Mouse (Mus musculus): ENCODE results near the gene Gpr179. TPM values are rescaled to one million over a fixed set of nuclear protein-coding genes. Genes with fewer than 3 reads are reported as not detected.
"Not testable (repeated sequence)": the region's sequence is repeated elsewhere in the genome, so short reads cannot be mapped to it uniquely, and the experiment has no call there.

Gene Gpr179
- total and polyA plus RNA-seq, 3 experiments, result 0.99 to 1.2 (median 1.2) TPM

GRCm38 (mm10) chr11:97321894-97322600 lies 29.8 kb downstream of the Gpr179 start:
- DNase-seq, result not testable (repeated sequence)

GRCm38 (mm10) chr11:97321197-97321596 lies 30.7 kb downstream of the Gpr179 start:
- DNase-seq, result no peak

- DNase-seq, result peak; percentile 100
Observed at GRCm38 (mm10) chr11:97315504-97316503, 36.1 kb downstream of the Gpr179 start, which contains the start of gene Mrpl45. Mrpl45 (plus strand) TSS chr11:97315716.

DNA sequence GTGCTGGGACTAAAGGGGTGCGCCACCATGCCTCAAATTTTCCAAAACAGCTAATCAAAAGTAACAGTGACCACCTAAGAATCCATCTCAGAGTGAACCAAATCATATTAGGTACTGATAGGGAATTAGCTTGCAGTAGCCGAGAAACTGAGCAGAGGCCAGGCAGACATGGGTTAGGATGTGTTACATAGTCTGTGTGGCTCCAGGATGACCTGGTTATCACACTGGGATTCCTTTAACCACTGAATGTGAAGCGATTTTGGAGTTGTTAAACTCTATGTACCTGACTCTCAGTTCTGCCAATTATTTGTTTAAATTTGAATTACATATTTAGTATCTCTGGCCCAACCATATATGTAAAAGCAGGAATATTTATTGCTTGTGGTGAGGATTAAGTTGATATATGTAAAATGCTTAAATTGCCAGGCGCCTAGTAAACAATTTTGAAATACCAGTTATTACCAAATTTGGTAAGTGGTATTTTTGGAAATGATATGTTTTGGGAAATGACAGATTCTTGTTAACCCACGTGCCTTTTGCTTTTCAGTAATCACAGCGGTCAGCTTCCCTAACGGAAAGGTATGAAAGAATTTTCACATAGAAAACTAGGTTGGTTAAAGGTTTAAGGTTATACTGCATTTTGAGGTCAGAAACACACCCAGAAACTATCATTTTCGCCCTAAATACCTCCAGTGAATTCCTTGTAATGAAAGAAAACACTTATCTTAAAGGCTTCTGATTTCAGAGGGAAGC lies 37.0 kb downstream of the Gpr179 start:
- no peak for DNase-seq

DNA sequence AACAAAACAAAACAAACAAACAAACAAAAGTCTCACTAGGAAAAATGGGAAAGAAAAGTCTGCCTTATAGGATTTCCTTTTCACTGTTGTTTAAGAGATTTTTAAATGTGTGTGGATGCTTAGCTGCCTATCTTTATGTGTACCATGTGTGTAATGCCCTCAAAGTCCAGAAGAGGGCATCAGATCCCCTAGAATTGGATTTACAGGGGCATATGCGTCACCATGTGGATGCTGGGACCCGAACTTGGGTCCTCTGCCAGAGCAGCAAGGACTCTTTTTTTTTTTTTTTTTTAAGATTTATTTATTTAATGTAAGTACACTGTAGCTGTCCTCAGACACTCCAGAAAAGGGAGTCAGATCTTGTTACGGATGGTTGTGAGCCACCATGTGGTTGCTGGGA lies 37.8 kb downstream of the Gpr179 start:
- no peak for DNase-seq

- DNase-seq, result not testable (repeated sequence)
Observed at GRCm38 (mm10) chr11:97312871-97313270, 39.0 kb downstream of the Gpr179 start.

DNA sequence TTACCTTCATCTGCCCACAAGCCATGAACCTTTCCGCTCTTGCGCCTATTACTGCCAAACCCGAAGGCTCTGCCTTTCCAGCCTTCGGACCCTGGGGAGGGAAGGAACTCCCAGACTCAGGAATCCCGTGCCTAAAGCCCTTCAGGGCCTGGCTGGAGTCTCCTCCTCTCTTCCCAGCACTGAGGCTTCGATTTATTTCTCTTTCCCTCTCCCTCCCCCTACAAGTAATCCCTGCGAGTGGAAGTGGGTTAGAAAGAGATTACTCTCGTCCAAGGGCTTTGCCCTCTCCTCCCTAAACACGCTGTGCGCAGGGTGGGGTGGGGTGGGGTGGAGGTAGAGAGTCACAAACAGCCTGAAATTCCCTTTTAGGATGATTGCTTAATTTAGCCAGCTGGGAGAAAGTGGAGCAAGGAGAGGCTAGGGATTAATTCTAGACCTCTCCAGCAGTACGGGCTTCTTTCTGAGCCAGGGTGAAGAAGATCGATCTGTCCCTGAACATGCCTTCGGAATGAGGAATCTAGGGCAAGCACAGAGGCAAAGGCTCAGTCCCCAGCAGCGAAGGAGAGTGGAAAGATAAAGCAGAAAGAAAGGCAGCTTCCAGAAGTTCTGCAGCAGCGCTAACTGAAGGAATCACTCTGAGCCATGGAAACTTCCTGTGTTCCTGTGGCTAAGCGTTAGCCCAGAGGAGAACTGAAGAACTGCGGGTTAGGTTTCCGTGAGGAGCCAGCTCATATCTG lies 40.8 kb downstream of the Gpr179 start:
- DNase-seq, result peak; percentile 60

DNA sequence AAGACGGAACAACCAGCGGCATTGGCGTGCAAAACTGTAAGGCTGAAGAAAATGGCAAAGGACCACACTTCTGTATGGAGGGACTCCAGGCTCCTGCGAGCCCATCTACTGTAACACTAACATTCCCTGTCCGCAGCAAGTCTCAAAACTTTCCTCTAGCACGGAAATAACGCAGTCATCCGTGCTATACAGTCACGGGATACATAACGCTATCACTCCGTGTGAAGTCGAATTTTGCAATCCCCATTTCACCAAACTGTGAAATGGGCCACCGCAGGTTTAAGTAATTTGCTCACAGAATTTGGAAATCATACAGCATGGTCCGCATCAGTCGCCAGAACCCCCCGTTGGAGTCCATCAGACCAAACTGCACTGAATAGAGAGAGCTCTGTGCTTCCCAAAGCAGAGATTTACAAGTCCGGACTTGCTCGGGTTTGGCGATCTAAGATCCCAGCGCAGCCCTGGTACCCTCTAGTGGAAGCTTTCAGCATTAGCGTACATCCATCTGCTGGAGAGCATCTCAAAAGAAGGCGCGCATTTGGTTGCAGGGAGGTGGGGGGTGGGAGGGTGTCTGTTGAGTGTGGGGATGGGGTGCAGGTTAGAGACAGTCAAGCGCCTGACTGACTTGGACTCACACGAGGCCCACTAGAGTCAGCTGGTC lies 41.8 kb downstream of the Gpr179 start:
- peak; percentile 89 for DNase-seq

DNA sequence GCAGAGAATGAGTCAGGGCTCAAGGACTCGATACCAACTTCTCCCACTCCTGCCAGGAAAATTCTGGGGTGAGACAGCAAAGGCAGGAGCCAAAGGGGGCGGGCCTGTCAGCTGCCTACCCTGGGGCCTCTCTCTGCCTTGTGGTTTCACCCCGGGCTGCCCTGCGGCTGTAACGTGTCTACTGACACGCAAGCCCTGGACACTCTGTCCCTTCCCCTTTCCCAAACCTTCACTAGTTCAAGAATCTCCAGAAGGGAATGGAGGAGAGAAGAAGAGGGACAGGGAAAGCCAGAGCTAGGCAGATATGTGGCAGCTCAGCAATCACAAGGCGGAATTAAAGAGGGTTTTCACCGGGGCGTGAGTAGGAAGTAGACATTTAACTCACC lies 42.4 kb downstream of the Gpr179 start:
- peak; percentile 97 for DNase-seq

DNA sequence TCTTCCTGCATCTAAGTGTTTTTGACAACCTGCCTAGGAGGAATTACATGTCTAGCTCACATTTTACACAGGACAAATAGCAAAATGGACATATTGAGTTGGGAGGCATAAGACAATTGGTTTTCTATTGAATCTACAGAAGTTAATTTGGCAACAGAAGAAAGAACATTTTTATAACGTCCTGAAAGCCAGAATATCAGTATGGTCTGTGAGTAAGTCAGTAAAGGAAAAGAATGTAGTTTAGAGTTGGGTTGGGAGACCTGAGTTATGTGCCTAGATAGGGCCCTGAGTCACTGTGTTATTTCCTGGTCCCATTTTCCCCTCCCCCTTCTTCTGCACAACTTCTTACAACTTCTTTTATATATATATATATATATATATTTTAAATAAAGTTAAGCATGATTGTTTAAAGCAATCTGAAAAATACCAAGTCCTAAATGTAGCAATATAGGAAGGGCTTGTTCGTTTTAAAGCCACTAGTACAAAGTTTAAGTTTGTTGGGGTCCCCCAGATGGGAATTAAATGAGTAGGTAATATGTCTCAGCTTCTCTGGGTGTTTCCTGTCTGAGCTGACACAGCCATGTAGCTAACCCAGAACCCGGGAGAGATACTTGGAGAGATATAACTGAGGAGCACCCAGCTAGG lies 42.9 kb downstream of the Gpr179 start:
- DNase-seq, result no peak

GRCm38 (mm10) chr11:97307294-97308069 lies 44.4 kb downstream of the Gpr179 start:
- no peak for DNase-seq

DNA sequence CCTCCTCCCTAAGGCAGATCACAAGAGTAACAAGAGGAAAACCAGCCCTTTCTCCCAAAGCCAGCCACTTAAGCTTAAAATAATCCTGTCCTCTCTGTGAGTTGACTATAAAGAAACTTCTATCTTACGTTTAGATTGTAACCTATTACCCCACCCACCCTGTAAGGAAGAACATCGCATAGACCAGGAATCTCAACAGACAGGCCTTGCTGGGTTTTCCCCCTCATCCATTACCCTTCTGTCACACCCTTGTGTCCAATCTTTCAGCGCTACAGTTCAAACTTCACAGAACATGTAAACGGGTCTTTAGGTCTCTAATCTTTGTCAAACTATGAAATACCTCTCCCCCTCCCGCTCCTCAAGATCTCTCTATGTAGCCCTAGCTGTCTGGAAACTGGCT lies 47.2 kb downstream of the Gpr179 start:
- no peak for DNase-seq

GRCm38 (mm10) chr11:97302231-97302781 lies 49.6 kb downstream of the Gpr179 start:
- peak; percentile 69 for DNase-seq

GRCm38 (mm10) chr11:97301406-97301805 lies 50.5 kb downstream of the Gpr179 start:
- no peak for DNase-seq

DNA sequence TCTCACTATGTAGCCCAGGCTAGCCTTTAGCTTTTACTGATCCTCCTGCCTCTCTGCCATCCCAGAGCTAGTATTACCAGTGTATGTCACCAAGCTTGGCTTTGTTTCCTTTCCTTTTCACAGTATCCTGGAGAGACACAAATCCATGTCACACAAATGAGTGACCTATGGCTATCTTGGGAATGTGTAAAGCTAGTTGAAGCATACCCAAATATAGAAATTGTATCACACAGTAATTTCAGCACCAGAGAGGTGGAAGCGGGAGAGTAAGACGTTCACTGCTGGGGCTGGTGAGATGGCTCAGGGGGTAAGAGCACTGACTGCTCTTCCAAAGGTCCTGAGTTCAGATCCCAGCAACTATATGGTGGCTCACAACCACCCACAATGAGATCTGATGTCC lies 51.9 kb downstream of the Gpr179 start:
- DNase-seq, result no peak

- DNase-seq, result peak; percentile 32
Observed at GRCm38 (mm10) chr11:97296542-97296941, 55.3 kb downstream of the Gpr179 start.

DNA sequence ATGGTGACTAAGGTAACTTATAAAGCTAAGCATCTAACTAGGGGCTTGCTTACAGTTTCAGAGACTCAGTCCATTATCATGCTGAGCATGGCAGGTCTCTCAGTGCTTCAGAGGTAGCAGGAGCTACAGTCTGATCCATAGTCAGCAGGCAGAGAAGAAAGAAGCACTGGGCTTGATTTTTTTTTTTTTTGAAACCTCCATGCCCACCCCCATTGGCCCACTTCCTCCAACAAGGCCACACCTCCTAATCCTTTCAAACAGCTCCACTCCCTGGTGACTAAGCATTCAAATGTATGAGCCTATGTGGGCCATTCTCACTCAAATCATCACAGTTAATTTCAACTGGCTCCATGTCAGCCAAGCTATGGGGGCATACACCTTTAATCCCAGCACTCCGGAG lies 59.1 kb downstream of the Gpr179 start:
- no peak for DNase-seq

DNA sequence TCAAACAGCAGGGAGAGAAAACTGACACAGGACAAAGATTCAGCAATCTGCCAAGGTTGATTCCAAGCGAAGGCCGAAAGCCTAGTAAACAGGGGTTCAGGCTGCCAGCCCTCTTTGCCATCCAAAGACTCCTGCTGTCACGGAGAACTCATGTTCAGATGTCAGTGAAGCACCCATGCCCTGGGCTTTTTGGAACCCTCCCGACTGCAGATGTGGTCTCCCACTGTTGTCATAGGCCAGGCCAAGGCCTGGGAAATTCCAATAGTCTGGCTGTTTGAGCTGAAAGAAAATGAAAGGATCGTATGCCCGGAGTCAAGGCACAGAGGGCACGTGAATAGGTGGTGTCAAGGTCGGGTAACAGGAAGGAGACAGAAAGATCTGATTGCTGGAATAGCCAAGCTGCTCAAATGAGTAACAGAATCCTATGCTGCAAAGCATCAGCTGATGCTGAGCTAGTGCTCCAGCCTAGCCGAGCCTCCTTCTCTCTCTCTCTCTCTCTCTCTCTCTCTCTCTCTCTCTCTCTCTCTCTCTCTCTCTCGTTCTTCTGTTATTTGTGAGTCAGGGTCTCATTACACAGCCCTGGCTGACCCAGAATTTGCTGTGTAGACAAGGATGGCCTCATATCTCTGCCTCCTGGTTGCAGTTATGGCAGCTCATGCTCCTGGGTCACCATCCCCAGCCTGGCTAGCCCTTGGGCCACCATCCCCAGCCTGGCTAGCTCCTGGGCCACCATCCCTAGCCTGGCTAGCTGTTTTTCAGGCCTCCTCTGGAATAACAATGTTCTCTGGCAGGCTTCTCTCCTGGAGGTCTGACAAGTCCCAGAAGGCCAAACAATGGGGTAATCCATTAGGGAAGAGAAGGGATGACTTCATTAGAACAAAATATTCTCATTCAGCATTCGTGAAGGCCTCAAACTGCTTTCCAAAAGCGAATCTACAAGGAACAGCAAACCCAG lies 62.3 kb downstream of the Gpr179 start:
- DNase-seq, result peak; percentile 67
